Mouse (Mus musculus) right cerebral cortex, adult 2 months (tissue): ENCODE results near the gene Parva.
A peak's percentile ranks its signal among the peaks of the same experiment; 100 is the strongest.

Experiments
- DNase-seq, 2 experiments: peaks; one replicate each; pipeline ENCODE4 v3.0.0; 2021 to 2022; ENCODE audit warnings: low spot score in 2 of 2

Parva gene

DNA sequence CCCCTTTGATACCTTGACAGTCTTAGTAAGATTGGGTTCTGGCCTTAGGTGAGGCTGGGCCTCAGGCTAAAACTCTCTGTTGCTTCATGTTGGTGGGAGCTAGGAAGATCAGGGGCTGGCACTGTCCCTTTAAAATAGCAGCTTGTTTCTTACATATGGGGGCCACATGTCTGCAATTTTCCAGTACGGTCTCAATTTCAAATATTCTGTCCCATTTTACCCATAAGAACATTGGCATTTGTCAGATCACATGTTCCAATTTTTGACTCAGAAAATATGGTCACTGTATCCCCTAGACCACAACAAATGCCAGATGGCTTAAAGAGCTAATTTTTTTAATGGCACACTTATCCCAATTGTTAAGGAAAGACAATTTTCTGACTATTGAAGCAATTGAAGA, 85.6 kb downstream of the Parva start:
- no peak for DNase-seq

DNA sequence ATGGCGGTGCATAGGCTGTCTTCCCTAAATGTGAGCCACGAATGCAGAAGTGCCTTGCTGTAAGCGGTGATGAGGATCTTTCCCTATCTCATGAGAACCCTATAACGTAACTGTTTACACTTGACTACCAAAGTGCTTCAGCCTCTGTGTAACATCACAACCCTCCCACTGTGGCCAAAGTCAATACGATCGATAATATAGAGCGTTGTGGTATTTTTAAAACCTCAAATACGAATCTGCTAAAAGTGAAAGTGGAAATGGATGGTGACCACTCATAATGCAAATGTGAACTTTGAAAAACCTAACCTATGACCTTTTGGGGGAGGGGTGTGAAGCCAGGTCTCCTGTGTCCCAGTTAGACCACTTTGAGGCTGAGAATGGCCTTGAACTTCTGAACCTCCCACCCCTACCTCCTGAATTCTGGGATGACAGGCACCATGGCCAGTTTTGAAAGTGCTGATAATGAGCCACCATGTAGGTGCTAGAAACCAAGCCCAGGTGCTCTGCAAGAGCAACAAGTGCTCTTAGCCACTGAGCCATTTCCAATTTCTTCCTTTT, 87.4 kb downstream of the Parva start:
- DNase-seq = no peak

DNA sequence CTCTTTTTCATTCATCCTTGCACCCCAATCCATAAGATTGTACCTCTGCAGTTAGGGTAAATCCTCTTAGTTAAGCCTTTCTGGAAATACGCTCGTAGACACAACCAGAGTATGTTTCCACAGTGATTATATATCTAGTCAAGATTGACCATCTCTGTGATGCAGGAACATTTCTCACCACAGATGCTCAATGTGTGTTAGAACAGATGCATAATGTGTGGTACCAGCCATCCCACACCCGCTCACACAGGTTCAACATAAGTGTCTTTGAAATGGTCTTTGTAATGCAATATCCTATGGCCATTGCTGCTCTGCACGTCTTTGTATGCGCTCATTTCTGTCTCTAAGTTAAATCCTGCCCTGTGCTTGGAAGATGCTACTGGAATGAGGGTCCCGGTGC, 98.2 kb downstream of the Parva start:
- peak; percentile 30 to 44 for DNase-seq

DNA sequence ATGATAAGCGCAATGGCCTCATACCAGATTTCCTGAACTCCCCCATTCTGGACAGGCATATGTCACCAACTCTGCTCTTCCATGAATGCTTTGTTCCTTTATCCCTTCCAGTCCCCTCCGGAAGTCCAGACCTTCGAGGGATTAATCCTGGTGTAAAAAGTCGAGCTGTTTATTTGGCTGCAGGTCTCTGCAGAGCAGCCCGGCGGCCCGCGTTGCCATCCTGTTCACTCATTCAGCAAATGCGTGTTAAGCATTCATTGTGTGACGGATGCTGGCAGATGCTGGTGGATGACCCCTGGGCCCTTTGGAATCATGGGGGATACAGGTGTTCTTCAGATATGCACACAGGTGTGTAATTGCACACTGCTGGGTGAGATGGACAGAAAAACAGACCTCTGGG, 98.9 kb downstream of the Parva start:
- no peak for DNase-seq

DNA sequence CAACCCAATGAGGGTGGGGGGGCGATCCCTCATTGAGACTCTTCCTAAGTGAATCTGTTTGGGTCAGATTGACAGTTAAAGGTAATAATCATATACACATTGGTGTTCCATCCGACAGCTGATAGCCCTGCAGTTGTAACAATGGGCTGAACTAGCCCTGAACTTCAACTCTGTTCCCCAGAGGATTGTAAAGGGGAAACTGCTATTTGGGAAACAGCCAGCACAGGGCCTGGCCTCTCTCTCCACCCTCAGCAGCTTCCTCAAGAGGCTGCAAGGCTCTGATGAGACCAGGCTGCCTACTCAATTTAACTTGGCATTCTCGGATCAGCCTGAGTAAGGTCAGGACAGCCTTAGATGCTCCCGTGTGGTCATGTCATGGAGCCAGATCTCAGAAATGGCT, 99.9 kb downstream of the Parva start:
- no peak for DNase-seq

DNA sequence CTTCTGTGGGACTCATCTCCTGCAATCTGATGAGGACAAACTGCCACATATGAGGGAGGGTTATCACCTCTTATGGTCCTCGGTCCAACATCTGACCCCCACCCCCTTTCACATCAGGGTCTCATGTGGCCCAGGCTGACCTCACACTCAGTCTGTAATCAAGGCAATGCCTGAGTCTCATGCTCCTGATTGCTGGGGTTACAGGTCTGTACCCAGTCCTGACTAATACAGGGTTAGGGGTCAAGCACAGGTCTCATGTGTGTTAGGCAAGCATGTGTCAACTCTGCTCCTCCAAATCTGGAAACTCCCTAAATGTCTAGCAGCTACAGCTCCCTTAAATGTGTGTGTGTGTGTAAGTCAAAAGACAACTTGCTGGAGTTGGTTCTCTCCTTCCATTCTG, 100.8 kb downstream of the Parva start:
- no peak for DNase-seq

DNA sequence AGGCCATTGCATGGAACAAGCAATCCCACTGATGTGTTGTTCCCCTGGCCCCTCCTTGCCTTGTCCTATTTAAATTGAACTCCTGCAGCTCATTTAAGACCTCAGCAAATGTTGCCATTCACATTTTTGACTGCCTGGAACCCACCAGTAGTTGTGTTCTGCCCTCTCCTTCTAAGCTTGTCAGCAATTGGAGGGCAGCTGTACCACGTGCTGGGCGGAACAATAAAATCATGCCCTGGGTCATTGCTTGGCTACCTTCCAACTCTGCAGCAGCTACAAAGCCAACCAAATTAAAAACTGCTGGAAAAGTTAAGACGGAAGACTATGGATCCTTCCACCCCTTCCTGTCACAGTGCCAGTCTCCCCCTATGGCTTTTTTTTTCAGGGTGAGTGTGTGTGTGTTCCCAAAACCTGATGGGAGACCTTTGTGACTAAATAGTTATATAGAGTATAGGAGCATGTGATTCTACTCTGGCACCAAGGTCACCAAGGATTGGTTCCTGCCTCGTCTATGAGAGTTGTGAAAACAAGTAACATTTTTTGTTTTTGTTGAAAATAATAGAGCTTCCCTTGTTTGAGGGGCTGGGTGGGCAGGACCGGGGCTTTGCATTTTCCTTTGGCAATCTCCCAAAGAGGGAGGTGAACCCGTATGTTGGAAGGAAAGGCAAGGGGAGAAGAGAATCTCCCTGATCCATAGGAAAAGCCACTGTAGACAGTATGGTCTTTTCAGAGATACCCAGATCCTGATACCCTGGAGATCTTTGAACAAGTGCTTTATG, 101.5 kb downstream of the Parva start:
- no peak for DNase-seq

DNA sequence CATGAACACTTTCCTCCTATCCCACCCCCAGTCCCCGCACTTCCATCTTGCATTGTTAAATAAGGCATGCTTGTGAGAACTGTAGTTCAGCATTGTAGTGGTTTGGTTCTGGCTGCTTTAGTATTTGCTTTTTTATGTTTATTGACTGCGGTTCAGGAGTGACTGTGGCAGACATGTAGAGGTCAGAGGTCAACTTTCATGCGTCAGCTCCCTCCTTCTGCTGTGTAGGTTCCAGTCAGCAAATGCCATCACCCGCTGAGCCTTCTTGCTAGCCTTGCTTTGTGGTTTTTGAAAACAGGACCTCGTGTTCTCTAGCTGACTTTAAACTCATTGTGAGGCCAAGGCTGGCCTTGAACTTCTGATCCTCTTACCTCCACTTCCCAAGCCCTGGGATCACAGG, 103.6 kb downstream of the Parva start:
- no peak for DNase-seq

DNA sequence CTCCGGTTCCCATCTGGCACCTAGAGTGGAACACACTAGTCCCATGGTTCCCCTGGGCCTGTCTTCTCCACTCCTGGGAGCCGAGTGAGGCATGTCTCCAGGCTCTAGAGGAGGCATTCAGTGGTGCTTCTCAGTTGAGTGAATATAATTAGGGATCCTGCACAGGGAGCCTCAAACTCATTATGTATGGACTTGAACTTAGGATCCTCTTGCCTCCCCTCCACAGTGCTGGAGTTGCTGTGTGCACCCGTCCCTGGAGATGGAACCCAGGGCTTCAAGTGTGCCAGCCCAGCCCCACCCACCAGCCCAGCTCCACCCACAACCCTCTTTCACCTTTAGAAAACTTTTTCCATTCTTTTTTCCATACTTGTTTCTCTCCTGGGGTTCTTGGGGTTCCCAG, 106.8 kb downstream of the Parva start:
- DNase-seq = no peak

DNA sequence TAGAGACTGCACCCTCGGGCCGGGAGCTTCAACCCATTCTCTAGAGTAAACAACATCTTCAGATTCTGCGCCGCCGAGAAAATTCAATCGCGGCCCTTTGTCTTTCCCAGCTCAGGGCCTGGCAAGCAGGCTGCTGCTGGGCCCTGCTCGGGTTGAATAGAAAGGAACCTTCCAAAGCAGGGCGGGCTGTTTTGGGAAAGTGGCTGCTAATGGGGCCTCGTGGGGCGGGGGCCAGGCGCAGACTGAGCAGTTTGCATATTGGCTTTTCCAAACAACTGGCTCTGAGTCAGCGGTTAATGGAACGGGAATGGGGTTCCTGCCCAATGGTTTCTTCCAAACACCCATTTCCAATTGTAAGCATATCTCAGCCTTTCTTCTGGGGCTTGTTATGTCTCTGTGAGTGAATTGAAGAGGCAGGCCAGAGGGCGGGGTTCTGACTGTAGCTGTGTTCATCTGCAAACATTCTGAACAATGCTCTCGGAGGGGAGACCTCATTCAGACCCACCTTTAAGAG, 108.2 kb downstream of the Parva start:
- peak; percentile 24 to 30 for DNase-seq

DNA sequence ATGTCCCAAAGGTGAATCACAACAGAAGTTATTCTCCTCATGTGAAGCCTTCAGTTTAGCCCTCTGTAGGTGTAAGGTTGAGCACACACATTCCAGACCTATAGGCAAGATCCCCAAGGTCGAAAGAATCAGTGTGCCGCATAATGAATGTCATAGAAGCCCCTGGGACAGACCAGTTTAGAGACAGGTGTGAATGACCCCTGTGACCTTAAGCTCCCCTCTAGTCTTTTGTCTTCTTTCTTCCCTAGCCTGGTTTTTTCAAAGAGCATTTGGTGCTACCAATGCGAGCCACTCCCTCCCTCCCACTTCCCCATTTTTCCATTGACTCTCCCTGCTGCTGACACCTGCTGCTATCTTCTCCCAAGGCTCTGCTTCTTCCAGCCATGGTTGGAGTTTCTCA, 121.8 kb downstream of the Parva start:
- DNase-seq = no peak

DNA sequence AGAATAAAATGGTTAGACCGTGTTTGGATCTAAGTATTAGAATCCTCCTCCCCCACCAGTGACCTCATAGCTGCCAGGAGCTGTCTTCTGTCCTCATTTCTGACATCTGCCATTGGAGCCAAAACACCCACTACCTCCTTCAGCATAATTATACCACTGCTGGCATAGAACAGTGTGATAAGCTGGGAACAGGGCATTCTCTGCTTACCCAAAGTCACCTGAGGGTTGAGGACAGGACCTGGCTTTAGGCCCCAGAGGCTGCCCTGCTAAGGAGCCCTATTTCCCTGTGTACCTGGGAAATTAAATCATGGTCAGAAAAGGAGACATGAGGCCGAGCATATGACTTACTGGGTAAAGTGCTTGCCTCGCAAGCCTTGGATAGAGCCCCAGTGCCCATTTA, 134.2 kb downstream of the Parva start:
- no peak for DNase-seq

DNA sequence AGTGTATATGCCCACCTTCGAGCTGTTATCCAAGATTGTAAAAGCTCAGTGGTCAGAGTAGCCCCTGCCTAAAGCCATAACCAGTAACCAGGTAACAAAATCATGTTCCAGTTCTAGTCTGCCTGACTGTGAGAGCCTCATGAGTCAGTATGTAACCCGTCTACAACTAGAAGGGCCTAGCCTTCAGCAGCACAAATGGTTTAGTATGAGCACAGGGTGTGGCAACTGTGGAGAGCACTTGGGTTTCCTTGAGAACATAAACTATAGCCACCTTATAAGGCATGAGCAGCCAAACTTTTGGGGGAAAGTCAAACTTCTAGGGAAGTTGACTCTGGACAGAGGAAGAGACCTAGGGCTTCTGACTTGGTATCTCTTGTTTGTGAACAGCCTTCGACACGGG, 139.7 kb downstream of the Parva start:
- DNase-seq = no peak

DNA sequence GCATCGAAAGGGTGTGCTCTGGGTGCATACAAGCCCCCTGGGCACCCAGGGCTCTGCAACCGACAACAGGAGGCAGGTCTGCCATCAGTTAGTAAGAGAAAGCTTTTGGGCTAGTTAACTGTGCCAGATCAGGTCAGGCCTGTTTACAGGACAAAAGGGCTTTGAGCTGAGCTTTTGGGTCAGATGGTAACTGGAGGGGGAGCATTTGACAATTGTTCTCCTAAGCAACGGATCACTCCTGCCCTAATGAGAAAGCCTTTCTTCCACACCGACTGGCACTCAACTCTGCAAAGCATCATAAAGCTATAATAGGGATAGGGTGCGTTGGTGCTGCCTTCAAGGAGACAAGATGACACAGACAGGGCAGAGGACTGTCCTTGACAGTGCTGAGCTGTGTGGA, 141.7 kb downstream of the Parva start:
- DNase-seq = no peak

DNA sequence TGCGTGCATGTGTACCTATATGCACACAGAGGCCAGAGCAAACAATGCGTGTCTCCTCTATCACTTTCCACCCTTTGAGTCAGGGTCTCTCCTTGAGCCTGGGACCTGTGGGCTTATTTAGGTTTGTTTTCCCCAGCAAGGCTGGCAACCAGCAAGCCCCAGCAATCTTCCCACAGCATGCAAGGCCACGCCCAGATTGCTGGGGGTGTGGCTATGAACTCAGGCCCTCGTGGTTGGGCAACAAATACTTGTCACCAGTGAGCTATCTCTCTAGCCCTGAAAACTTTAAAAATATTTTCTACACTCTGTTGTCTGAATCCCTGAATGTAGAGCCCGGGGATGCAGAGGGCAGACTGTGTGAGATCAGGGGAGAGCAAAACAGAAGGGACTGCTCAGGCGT, 154.3 kb downstream of the Parva start:
- no peak for DNase-seq

DNA sequence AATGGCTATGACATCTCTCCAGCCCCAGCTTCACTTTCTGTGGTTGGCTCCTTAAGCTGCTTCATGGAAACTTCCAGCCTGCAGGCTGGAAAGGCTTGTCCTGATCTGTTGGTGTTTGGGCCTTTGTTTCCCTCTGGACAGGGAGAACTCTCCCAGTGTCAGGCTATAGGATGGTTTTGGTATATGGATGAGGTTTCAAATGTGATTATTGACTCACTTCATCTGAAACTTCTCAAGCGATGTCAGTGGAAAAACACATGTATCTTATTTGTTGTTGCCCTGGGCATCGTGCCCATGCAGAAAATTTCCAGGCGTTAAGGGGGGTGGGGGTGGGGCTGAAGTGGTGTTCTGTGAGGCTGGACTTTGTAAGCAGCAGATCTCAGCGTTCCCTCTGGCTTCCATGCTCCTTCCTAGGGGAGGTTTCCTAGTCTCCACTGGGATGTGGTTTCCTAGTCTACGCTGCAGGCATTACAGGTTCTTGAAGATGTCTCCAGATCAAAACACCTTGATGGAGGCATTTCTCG, 155.6 kb downstream of the Parva start:
- DNase-seq = no peak

DNA sequence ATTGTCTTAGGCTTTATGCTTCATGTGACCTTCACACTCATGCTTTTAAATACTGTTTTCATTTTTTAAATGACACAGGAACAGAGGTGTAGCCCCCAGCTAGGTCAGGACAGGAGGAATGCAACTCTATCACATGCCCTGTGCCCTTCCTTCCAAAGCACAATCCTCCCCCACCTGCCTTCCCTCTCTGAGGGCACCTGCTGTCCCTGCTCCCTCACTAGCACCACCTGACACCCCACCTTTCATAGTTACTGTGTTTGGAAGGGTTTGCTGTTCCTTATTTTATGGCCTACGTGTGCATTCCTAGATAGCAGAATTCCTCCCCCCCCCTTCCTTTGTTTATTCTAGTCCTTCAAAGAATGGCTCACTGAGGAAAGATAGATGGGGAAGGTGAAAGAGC, 160.1 kb downstream of the Parva start:
- DNase-seq = no peak

DNA sequence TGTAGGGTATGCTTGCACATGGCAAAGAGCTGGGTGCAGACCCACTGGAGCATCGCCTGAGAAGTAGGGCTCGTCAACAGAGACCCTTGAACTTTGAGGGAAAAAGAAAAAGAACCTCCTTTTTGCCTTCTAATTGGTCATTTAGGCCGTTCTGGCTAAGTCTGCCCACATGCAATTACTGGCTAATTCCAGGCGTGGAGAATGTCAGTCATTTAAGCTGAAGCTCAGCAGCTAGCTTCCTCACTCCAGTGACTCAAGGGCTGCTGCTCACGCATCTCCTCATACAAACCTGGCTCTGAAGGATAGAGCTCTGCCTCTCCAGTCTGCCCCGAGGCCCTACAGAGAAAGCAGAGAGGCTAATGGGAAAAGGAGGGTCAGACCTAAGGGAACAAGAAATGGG, 162.2 kb downstream of the Parva start:
- DNase-seq = no peak

DNA sequence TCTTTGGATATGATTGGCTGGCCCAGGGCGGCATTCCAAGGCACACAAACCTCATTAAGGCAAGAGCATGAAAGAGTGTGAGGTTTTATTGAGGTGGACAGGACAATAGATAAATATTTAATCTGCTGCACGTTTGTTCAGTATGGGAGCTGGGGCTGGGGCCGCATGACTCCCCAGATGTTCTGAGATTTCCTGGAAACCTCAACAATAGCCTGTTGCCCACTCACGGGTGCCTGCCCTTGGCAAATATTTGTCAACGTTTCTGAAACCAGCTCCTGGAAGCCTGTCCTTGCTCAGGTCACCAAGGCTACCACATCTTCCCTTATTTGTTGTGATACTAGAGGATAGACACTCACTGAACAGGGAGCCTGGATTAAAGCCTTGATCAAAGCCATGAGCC, 166.3 kb downstream of the Parva start:
- no peak for DNase-seq

DNA sequence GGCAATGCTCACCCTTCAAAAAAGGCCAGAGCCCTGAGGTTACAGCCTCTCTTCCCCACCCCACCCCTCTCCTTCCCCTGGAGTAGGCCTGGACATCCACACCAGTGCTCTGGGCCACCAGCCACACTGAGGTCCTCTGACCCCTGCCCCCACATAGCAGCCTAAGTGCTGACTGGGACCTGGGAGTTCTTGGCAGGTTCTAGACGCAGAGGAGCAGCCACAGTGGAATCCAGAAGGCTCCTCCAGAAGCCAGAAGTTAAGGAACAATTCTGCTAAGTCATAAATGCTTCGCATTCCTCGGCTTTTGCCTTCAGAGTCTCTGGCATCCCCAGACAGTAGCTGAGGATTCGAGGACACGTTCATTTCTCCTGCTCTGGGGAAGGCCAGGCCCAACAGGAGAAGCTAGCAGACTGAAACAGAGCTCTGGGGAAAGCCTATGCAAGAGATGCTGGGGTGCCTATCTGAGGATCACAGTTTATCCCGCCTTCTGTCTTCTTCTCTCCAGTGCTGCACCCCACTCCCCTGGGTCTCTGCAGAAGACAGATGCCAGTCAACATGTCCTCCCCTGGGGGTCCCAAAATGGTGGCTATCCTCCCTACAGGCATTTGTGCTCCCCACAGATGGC, 168.0 kb downstream of the Parva start:
- no peak for DNase-seq

DNA sequence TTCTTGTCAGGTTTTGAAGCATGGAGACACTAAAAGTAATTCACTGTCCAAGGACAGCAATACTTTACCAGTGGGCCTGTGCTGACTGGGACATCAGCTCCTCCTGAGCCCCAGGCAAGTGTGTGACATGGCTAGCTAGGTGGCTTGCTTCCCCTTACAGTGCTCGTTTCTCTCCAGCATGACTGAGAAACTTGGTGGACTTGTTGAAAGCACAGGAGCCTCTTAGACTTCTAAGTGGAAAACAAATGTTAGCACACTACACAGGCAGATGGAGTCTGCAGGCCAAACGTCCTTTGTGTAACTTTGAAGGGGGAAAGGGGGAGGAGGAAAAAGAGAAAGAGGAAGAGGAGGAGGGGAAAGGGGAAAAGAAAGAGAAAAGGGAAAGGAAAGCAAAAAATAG, 172.3 kb downstream of the Parva start:
- DNase-seq = no peak

DNA sequence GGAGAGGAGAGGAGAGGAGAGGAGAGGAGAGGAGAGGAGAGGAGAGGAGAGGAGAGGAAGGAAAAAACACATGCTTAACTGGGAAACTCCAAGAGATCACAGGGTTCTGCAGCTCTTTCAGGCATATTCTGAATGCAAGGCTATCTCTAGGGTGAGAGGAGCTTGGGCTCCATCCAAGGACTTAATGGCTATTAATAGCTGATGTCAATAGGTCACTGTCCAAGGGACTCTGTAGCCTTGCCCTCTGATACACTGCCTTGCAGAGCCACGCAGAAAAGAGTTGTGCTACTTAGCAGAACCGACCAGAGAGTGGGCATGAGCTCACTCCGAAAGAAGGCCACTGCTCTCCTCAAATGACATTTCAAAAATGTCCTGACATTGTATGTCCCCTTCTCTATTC, 172.9 kb downstream of the Parva start:
- no peak for DNase-seq

DNA sequence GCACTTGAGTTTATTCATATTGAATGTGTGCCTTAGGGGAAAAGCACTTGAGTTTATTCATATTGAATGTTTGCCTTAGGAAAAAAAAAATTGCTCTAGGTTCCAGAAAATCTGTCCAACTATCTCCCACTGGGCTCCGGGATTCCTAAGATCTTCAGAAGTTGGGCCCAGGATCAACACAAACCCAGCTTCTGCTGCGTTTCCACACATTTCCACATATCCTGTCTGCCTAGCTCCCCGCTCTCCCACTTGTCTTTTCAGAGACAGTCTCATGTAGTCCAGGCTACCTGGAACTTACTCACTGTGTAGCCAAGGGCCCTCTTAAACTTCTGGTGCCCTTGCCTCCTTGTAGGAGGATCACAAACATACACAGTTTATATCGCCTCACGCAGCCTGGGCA, 175.7 kb downstream of the Parva start:
- DNase-seq = no peak
